Mouse (Mus musculus): ENCODE measurements around the gene Filip1.

The Filip1 gene

GRCm38 (mm10) chr9:79894665-79895064 is 118.0 kb downstream of the Filip1 start:
- no peak for DNase-seq

DNA sequence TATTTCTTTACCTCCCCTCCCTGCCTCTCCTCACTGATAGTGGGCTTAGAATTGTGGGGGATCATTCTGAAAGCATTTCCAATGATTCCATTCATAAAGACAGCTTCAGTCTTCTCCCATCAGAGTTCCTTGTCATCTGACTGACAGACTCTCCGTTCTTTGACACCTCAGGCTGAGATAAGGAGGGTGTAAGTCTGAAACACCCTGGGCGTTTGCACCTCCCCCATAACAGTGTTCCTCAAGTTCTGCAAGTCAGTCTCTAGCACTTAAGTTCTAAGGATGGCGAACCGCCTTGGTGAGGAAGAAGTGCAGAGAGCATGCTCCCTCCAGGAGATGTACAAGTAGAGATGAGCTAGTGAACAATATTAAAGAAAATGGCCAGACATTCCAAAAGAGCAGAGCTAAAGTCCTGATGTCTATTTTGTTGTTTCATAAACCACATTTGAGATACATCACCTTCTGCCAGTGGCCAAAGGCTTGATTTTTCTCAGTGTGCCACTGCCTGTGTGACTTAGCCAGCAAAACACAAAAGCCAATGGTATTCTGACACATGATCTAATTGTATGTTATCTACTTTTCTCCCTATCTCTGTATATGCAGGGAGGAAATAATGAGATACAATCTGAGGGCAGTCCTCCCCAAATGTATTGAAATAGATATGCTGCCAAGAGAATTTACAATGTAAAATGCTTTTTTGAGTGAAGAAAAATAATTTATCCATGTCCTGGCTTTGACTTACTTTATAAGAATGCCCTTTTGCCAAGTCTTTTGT is 118.6 kb downstream of the Filip1 start:
- no peak for DNase-seq

- DNase-seq, result no peak
Observed at GRCm38 (mm10) chr9:79892183-79892582, 120.5 kb downstream of the Filip1 start.

- DNase-seq, result no peak
Observed at GRCm38 (mm10) chr9:79890488-79890887, 122.2 kb downstream of the Filip1 start.

DNA sequence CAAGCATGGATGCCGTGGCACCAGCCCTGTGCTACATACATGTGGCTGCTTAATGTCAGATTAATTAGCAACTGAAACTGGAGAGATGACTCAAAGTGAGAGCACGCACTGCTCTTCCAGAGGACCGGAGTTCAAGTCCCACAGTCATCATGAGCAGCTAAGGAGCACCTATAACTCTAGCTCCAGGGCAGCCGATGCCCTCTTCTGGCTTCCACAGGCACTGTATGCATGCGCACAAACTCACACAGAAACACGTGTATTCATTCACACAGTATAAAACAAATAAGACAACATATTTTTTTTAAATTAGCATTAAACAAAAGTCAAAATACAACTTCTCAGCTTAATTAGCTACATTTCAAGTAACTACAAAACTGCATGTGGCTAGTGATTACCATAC is 123.5 kb downstream of the Filip1 start:
- no peak for DNase-seq

DNA sequence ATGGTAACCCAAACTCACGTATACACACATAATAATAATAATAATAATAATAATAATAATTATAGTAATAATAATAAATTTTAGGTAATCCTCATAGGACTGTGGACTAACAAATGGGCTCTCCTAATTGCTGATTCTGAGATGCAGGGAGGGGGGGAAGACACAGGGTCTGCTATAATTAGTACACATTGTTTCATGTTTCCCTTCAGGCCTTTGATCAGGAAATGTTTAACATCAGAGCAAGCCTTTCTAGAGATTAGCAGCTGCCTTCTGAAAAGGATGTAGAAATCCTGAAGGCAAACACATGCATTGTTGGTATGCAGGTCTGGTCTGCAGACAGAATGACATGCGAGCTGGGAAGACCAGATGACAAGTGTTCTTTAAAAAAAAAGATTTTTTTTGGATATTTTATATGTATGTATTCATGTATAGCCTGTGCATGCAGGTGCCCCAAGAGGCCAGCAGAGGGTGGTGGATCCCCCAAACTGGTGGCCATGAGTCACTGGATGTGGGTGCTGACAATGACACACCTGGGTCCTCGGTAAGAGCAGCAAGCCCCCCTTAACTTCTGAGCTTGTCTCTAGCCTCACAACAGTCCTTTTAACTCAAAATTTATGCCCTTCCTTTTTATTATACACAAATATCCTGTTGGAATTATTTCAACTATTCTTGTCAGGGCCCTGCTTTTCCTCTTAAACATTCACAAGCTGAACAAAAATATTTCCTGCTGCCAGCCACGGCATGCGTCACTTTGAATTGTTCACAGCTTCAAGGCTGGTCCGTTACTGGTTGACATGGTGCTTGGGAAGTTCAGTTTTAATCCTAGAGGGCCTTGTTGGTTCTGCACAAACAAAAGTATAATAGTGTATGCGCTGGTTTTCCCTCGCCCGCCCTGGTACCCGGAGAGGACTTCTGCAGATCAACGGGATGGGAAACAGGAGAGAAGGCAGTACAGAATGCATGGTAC is 127.1 kb downstream of the Filip1 start:
- peak in 1 of 2 experiments; percentile 8 for DNase-seq

GRCm38 (mm10) chr9:79883139-79883538 is 129.5 kb downstream of the Filip1 start:
- no peak for DNase-seq

DNA sequence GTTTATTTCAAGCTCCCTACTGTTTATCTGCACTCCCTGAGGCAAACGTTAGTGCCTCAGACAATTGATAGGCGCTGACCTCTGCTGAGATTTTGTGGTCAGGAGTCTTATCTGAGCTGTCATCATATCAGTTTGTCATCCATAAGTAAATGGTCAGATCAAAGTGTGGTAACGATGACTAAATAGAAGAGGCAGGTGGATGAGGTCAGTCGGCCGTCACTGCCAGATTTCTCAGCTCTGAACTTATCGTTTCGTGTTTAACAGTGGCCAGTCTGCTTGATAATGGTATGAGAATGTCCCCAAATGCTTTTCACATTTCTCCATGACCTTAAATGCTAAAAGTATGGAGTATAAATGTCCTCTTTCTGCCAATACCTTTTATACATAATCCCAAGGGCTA is 132.6 kb downstream of the Filip1 start:
- no peak for DNase-seq

DNA sequence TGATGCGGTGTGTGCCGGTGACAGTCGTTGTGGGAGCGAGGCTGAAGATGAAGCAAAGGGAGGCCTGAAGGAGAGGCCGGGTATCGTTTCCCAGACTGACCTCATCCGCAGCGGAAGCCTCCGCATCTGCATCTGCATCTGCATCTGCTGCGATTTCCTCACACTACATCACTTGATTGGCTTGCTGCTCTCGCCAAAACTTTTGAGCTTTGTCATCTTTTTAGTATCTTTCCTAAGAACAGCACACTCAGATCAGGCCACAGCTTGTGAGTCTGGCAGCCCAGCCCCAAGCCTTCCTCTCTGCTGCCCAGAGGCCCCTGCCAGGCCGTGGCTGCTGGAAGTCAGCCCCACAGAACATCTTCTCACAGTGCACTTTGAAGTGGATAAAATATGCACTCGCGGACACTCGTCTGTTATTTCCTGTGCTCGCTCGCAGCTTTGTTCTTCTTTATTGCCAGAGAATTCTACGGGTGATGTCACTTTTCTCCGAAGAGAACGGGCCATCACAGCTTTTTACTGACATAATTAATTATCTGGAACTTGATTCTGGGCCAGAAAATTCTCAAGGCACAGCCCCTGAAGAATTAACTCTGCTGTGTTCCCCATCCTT is 137.0 kb downstream of the Filip1 start:
- DNase-seq, result peak; percentile 33 to 58

- DNase-seq, result no peak
Observed at GRCm38 (mm10) chr9:79872598-79872997, 140.1 kb downstream of the Filip1 start.

- DNase-seq, result no peak
Observed at GRCm38 (mm10) chr9:79869512-79869911, 143.1 kb downstream of the Filip1 start.

- no peak for DNase-seq
Observed at GRCm38 (mm10) chr9:79865998-79866397, 146.7 kb downstream of the Filip1 start.

DNA sequence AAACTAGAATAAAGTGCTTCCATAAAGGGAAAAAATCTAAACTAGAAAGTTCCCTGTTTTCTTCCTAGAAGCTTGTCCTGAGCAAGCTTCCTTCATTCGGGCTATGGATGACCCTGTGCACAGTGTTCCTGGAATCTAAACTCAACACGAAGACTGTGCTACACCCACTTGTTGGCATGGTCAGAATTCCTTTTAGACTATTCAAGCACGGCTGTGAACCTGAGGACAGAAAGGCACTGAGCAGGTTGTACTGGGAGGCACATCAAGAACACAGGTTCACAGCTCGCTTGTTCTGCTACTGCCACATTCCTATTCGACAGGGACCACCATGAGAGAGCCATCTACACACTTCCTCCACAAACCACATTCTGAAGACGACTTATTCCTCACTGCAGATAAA is 150.1 kb downstream of the Filip1 start:
- DNase-seq, result no peak

DNA sequence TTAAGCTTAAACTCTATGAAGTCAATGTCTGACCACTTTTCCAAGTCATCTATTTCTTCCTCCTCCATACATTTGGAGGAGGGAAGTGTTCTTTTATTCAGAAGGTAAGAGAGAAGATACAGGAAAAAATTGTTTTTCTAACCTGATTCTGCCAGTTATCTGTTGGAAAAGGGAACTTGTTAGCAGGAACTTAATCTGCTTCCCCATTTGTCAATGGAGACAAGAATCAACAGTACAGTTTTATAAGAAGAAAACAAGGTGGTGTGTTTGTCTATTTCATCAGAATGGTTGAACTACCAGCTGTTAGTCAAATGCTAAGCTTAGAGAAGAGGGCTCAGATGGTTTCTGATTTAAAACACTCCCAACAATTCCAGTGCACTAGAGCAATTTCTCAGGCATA is 165.6 kb downstream of the Filip1 start:
- DNase-seq, result no peak

DNA sequence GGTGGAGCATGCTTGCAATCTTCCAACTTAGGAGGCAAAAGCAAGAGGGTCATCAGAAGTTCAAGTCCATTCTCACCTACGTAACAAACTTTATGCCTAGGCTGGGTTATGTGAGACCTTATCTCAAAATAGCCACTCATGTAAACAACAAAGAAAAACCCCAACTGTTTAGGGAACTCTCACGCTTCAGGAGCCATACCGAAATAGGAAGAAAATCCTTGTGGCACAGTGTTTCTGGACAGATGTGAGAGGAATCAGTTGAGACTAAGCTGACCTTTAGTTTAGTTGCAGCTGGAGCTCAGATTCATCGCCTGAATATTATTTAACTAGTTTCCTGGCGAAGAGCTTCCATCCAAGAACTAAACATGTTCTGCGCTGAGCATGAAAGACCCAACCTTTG is 170.0 kb downstream of the Filip1 start:
- no peak for DNase-seq

DNA sequence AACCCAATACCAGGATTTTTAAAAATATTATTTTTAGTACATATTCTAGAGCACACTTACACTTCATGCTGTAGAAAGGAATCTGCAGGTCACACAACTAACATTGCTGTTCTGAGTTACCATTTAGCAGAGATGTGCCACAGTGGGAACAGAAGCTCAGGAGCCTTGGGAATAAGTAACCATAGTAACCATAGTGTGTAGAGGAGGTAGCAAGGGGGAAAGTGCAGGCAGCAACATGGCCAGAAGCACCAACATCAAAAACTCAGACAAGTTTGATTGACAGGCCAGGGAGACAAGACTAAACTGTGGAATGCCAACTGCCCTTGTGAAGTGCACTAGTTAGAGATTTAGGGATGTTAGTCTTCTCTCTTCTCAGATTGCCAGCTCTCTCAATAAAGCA is 170.6 kb downstream of the Filip1 start:
- no peak for DNase-seq

DNA sequence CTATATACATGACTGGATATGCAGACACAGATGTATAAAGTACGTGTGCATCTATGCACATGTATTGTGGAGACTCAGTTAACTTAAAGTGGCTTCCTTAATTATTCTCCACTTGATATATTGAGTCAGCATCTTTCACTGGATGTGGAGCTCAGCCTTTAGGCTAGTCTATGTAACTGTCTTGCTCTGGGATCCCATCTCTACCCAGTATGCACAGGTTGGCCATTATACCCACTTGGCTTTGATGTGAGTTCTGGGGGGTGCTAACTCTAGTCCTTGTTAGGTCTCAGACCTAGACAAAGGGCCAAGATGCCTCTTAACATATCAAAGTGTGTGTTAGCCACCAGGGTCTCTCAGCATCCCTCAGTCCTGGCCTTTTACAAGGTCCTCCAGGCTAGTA is 181.4 kb downstream of the Filip1 start:
- no peak for DNase-seq

DNA sequence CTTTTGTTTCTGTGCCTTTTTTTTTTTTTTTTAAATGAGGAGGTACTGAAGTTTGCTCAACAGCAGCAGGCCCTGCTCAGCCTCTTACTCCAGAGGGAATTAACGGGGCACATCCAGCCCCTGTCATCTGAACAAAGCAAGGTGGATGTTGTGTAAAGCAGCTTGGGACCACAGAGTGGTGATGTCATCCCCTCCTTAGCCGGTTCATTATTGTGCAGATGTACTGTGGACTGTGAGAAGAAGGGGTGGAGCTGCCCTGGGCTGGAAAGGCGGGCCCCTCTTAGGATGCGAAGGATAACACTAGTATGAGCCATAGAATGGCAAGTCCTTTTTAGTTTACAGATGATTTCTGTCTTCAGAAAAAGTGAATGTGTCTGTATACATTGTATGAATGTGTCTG is 181.8 kb downstream of the Filip1 start:
- DNase-seq, result no peak

DNA sequence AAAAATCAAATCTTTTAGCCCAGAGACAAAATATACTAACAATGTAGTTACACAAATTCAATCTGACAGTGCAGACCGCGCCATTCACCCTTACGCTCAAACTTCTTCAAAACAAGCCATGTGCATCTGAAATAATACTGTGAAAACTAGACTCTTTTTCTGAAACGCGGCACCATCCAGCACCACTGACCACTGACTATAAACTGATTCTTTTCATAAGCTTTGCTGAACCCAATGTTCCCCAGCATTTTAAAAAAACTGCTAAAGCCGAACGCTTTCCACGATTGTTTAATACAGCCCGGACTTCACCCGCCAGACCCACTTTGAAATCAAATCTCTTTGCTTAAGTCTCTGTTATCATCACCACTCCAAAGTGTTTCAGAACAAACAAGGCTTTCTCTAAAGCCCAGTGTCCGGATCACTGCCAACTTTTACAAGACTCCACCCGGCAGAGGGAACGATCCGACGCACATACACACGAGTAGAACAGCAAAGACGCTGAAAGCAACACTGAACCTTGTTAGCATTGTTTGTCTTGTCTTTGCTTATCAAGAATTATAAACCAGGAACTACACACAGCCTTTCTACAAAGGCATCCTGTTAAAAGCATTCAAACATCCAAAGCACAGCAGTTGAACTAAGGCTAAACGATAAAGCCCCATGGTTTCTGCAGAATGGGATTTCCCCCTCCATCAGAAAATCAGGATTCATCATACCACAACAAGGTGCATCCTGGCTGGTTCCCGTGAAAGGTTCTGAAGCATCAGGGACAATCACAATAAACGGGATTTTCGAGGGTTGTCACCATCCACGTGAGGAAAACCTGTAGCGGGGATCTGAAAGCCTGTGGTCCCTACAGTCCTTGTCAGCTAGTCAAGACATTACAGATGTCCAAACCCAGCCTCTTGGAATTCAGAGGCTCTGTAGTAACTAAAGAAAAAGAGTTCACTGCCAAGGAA is 182.5 kb downstream of the Filip1 start:
- DNase-seq, result peak; percentile 13 to 23

- DNase-seq, result no peak
Observed at GRCm38 (mm10) chr9:79827072-79827471, 185.6 kb downstream of the Filip1 start.

DNA sequence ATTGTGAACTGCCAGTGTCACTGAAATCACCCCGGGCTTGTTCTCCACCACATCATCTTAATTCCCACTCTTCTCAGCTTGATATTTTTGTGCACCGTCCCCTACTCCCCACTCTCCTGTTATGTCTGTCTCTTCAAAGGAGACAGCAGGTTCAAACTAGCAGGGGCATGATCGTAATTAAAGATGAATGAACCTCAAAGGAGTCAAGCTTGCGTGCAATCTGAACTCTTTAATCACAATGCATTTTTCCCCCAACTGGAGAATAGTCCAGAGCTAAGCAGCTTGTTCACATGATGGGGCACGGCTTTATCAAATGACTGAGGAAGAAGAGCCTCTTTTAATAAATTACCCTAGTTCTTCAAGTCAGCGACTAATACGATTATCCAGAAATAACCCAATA is 187.1 kb downstream of the Filip1 start:
- DNase-seq, result no peak

DNA sequence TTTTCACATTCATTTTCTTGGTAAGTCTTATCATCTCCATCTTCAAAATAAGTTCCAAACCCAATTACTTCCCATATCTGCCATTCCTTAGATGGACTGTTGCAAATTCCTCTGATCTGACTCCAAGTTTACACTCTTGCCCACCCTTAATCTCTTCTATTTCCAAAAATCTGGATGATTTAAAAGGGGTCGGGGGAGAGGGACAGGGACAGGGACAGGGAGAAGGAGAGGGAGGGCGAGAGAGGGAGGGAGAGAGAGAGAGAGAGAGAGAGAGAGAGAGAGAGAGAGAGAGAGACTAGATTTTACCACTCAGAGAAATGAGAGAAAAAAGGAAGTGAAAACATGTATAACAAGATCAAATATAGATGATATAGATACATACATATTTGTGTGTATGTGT is 188.8 kb downstream of the Filip1 start:
- DNase-seq, result no peak
